Mouse (Mus musculus) NIH3T3 (cell line): Measurements from ENCODE around the gene Wdhd1.
"Not testable (repeated sequence)": the region's sequence is repeated elsewhere in the genome, so short reads cannot be mapped to it uniquely, and the experiment has no call there.

Experiments
- DNase-seq: peaks from one replicate; pipeline ENCODE4 v3.0.0-alpha.2; 2012; ENCODE audit warnings: low read depth

The Wdhd1 gene

GRCm38 (mm10) chr14:47276637-47277393 lies at the start of gene Wdhd1, which contains the start of gene Socs4:
Gene Wdhd1, minus strand, starts transcription at chr14:47276857.
Gene Socs4, plus strand, starts transcription at chr14:47276931.
- DNase-seq: peak; percentile 96

GRCm38 (mm10) chr14:47325965-47326761 lies 49.5 kb upstream of the Wdhd1 start:
- DNase-seq: peak; percentile 49

- DNase-seq: not testable (repeated sequence)
These were observed 44.9 kb upstream of the Wdhd1 start for GRCm38 (mm10) chr14:47321581-47321980.

GRCm38 (mm10) chr14:47319362-47319761 lies 42.7 kb upstream of the Wdhd1 start:
- DNase-seq: no peak

- DNase-seq: no peak
These were observed 33.9 kb upstream of the Wdhd1 start for GRCm38 (mm10) chr14:47310342-47311181.

- no peak for DNase-seq
These were observed 32.4 kb upstream of the Wdhd1 start for GRCm38 (mm10) chr14:47309061-47309460.

- no peak for DNase-seq
These were observed 31.0 kb upstream of the Wdhd1 start for GRCm38 (mm10) chr14:47307669-47308068.

- DNase-seq: no peak
These were observed 29.3 kb upstream of the Wdhd1 start for GRCm38 (mm10) chr14:47305933-47306332.

GRCm38 (mm10) chr14:47304814-47305405 lies 28.3 kb upstream of the Wdhd1 start:
- DNase-seq: no peak

GRCm38 (mm10) chr14:47302885-47303680 lies 26.4 kb upstream of the Wdhd1 start:
- DNase-seq: no peak

- peak; percentile 48 for DNase-seq
These were observed 22.2 kb upstream of the Wdhd1 start for GRCm38 (mm10) chr14:47298819-47299261.

GRCm38 (mm10) chr14:47298408-47298792 lies 21.7 kb upstream of the Wdhd1 start:
- DNase-seq: no peak

- DNase-seq: peak; percentile 91
These were observed 21.2 kb upstream of the Wdhd1 start, which contains the start of gene Mapk1ip1l for GRCm38 (mm10) chr14:47297785-47298407. Gene Mapk1ip1l, plus strand, starts transcription at chr14:47298266.

GRCm38 (mm10) chr14:47296232-47296631 lies 19.6 kb upstream of the Wdhd1 start:
- no peak for DNase-seq

GRCm38 (mm10) chr14:47294136-47294535 lies 17.5 kb upstream of the Wdhd1 start:
- DNase-seq: no peak

- no peak for DNase-seq
These were observed 15.1 kb upstream of the Wdhd1 start for GRCm38 (mm10) chr14:47291772-47292171.

- no peak for DNase-seq
These were observed 10.4 kb upstream of the Wdhd1 start for GRCm38 (mm10) chr14:47287021-47287420.

GRCm38 (mm10) chr14:47286215-47286614 lies 9.6 kb upstream of the Wdhd1 start:
- DNase-seq: no peak

- no peak for DNase-seq
These were observed 8.6 kb upstream of the Wdhd1 start for GRCm38 (mm10) chr14:47285271-47285670.

- DNase-seq: no peak
These were observed 6.9 kb upstream of the Wdhd1 start for GRCm38 (mm10) chr14:47283568-47283967.
